14 mouse cellular contexts compared by ENCODE assay signal in genomic region chr2:25252331-25252730, GRCm38 (mm10). TPM values are rescaled to one million over a fixed set of nuclear protein-coding genes. Genes with fewer than 3 reads are reported as not detected.
DNase-seq lines count a peak whose midpoint lies in the region; ATAC-seq and TF ChIP-seq lines count a peak whose summit lies in the region.
"Had no signal": no experiment of that assay in that cellular context is flagged by ENCODE, and none has a peak within 500 bp of the region (broad histone marks: within the 10 kb centered on the region; RNA-seq: fewer than 3 reads in every experiment).

No protein-coding gene starts in this region.

- no peak for TF ChIP-seq POLR2A in spleen, adult 2 months (IDR thresholded peaks at IDR 0.05; ENCODE audit: low read depth, low read length)

- peak; percentile 8; the same call in 1 of the 2 replicates for TF ChIP-seq CTCF in spleen, adult 2 months (IDR thresholded peaks at IDR 0.05; ENCODE audit: extremely low read depth, insufficient read depth, insufficient read length, insufficient replicate concordance)

- peaks cover 12% of the 10 kb centered on the region for H3K4me1 ChIP-seq in kidney, embryonic 14.5 days (ENCODE audit: control insufficient read depth, insufficient read depth, low read length)
- peaks cover 9% of the 10 kb centered on the region for H3K4me1 ChIP-seq in spleen, adult 2 months (ENCODE audit: control insufficient read depth, insufficient read depth, insufficient read length)

- ATAC-seq in kidney, embryonic 14.5 days (ENCODE audit: low FRiP score, low TSS enrichment), result no peak
- ATAC-seq: forebrain, embryonic 16.5 days had no signal

- H3K36me3 ChIP-seq in kidney, embryonic 14.5 days (ENCODE audit: control insufficient read depth, insufficient read depth, low read length), result peaks cover 45% of the 10 kb centered on the region
- H3K36me3 ChIP-seq in spleen, adult 2 months (ENCODE audit: control insufficient read depth, insufficient read depth, low read length), result peaks cover 29% of the 10 kb centered on the region

- H3K27me3 ChIP-seq in kidney, embryonic 14.5 days (ENCODE audit: control insufficient read depth, insufficient read depth, low read length), result no peaks in the 10 kb centered on the region
- no peaks in the 10 kb centered on the region for H3K27me3 ChIP-seq in spleen, adult 2 months (ENCODE audit: control insufficient read depth, insufficient read depth, low read length)
- H3K27me3 ChIP-seq: embryonic facial prominence, embryonic 12.5 days; megakaryocyte, embryonic 14.5 days had no signal

- no peak overlapping the region for H3K4me3 ChIP-seq in kidney, embryonic 14.5 days (ENCODE audit: low read length)
- no peak overlapping the region for H3K4me3 ChIP-seq in spleen, adult 2 months (ENCODE audit: extremely low read depth, insufficient read depth, insufficient read length)
- H3K4me3 ChIP-seq: embryonic facial prominence, embryonic 12.5 days; megakaryocyte, embryonic 14.5 days had no signal

- no peaks in the 10 kb centered on the region for H3K9me3 ChIP-seq in kidney, embryonic 14.5 days (ENCODE audit: control insufficient read depth, low read length)
- H3K9me3 ChIP-seq: embryonic facial prominence, embryonic 12.5 days; megakaryocyte, embryonic 14.5 days had no signal

- no peak overlapping the region for H3K27ac ChIP-seq in kidney, embryonic 14.5 days (ENCODE audit: low read depth, low read length)
- no peak overlapping the region for H3K27ac ChIP-seq in spleen, adult 2 months (ENCODE audit: insufficient read depth, low read length)
- H3K27ac ChIP-seq: embryonic facial prominence, embryonic 12.5 days had no signal

- no peak overlapping the region for H3K9ac ChIP-seq in kidney, embryonic 14.5 days (ENCODE audit: low read depth, low read length)
- H3K9ac ChIP-seq: embryonic facial prominence, embryonic 12.5 days had no signal

- 97% methylated on average over 1 of the region's 1 CpGs for WGBS in kidney, embryonic 14.5 days
- 92% methylated on average over 1 of the region's 1 CpGs for WGBS in spleen, adult 2 months

- DNase-seq in kidney, adult 18-20 months, result peak; percentile 52
- peak in 1 of 2 experiments; percentile 31 for DNase-seq in spleen, adult 2 months (ENCODE audit: low read depth in 1 of 2, low spot score in 2 of 2)
- no peak for DNase-seq in spleen, postnatal 36 days (ENCODE audit: low spot score in 2 of 2)
- peak; percentile 59 for DNase-seq in ZHBTc4 (ENCODE audit: low read depth, low spot score)
- DNase-seq in thymus, postnatal 25 days, result peak; percentile 45
- DNase-seq in right cerebral cortex, postnatal 36 days (ENCODE audit: low spot score in 2 of 2), result no peak
- no peak for DNase-seq in heart, adult 9 months (ENCODE audit: low spot score in 2 of 2)
- DNase-seq: cerebellum, adult 11 months; right cerebral cortex, postnatal 4 days had no signal

- no peak overlapping the region for H3K4me2 ChIP-seq in kidney, embryonic 14.5 days (replicated peaks; ENCODE audit: low read depth, low read length)
- H3K4me2 ChIP-seq: embryonic facial prominence, embryonic 12.5 days had no signal

RNA-seq across cellular contexts. Expression of gene Tmem203, which starts 2.9 kb away (rescaled TPM):
- 17.0 and 25.4 TPM in 2 replicates for polyA plus RNA-seq in kidney, embryonic 14.5 days (2014; fragmentation: Nextera tagmentation; extraction: Ambion mirVana)
- 44.4 and 60.5 TPM in 2 replicates for polyA plus RNA-seq in spleen, adult 2 months (2012; rRNA removed)

RNA-seq across cellular contexts. Expression of gene AL732309.1, which starts 5.7 kb away (rescaled TPM):
- 3.6 and 4.7 TPM in 2 replicates for polyA plus RNA-seq in kidney, embryonic 14.5 days (2014; fragmentation: Nextera tagmentation; extraction: Ambion mirVana)
- 21.0 and 25.2 TPM in 2 replicates for polyA plus RNA-seq in spleen, adult 2 months (2012; rRNA removed)

RNA-seq across cellular contexts. Expression of gene Cysrt1, which starts 10.1 kb away (rescaled TPM):
- polyA plus RNA-seq in kidney, embryonic 14.5 days (2014; fragmentation: Nextera tagmentation; extraction: Ambion mirVana), result not detected in 2 replicates
- polyA plus RNA-seq in spleen, adult 2 months (2012; rRNA removed), result not detected in 2 replicates
- polyA plus RNA-seq: embryonic facial prominence, embryonic 12.5 days; limb, embryonic 11.5 days had no signal

RNA-seq across cellular contexts. Expression of gene Tprn, which starts 10.1 kb away (rescaled TPM):
- polyA plus RNA-seq in kidney, embryonic 14.5 days (2014; fragmentation: Nextera tagmentation; extraction: Ambion mirVana), result 5.8 and 7.3 TPM in 2 replicates
- polyA plus RNA-seq in spleen, adult 2 months (2012; rRNA removed), result 17.1 and 23.5 TPM in 2 replicates

RNA-seq across cellular contexts. Expression of gene Rnf208, which starts 10.3 kb away (rescaled TPM):
- 19.8 and 21.2 TPM in 2 replicates for polyA plus RNA-seq in kidney, embryonic 14.5 days (2014; fragmentation: Nextera tagmentation; extraction: Ambion mirVana)
- polyA plus RNA-seq in spleen, adult 2 months (2012; rRNA removed), result 1.8 and 2.1 TPM in 2 replicates

Comparison
In these comparisons a context has a peak if more than half of its experiments do, and no peak if none do; other contexts are left out.
1. DNase-seq: peak in kidney, adult 18-20 months (single experiment), ZHBTc4 (single experiment) and thymus, postnatal 25 days (single experiment); none in spleen, postnatal 36 days (0 of 2), right cerebral cortex, postnatal 36 days (0 of 2) and heart, adult 9 months (0 of 2).